Mouse (Mus musculus) stomach, postnatal 0 days (tissue): ENCODE measurements at regions not wholly inside any gene's neighbourhood (a gene's known extent, or its start where the extent isn't known, plus 50 kb on each side); places are given as distances from the start of the nearest gene placed in this dataset.

Experiments used
- CTCF ChIP-seq: IDR thresholded peaks from 2 replicates; pipeline ENCODE4 v1.5.1; 2016; ENCODE audit warnings: antibody characterized with exemption, low read depth, mild to moderate bottlenecking, moderate library complexity
- EP300 ChIP-seq: optimal IDR thresholded peaks from 2 replicates; pipeline ENCODE3; 2016; ENCODE audit warnings: antibody characterized with exemption

DNA sequence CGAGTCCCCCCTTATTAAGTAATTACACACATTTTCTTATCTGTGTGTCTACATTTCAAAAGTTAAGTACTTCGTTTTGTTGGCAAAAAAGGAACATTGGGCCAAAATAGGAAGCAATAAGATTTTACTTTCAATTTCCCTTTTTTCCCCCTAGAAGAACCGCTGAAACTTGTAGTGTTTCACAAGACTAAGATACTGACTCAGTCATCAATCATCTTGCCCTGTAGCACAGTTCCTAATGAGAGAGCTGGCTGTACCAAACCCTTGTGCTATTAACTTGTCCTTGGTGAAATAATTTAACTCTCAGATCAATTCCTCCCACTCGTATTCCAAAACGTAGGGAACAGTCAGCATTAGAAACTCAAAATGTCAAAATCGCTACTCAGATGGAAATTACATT is 66.6 kb upstream of the Rap2b start:
- no peak for TF ChIP-seq CTCF
- no peak for TF ChIP-seq EP300
